Mouse (Mus musculus) testis, adult 2 months (tissue): ENCODE data around the gene BC024063. TPM values are rescaled to one million over a fixed set of nuclear protein-coding genes. Genes with fewer than 3 reads are reported as not detected.
"Not testable (repeated sequence)": the region's sequence is repeated elsewhere in the genome, so short reads cannot be mapped to it uniquely, and the experiment has no call there.

Experiments used
- H3K27ac ChIP-seq: fragments of 200-500 bp; 2 replicates; pipeline ENCODE4 v1.5.1; 2012; ENCODE audit warnings: low read depth, low read length; ENCODE audit not compliant: control insufficient read depth, insufficient read depth
- H3K27me3 ChIP-seq: fragments of 200-500 bp; 2 replicates; pipeline ENCODE4 v1.6.1; 2012; ENCODE audit warnings: mild to moderate bottlenecking, low read length, moderate library complexity; ENCODE audit not compliant: control insufficient read depth, insufficient read depth
- H3K36me3 ChIP-seq: fragments of 200-500 bp; 2 replicates; pipeline ENCODE4 v1.6.1; 2012; ENCODE audit warnings: mild to moderate bottlenecking, low read length; ENCODE audit not compliant: control insufficient read depth, insufficient read depth
- H3K4me1 ChIP-seq: fragments of 200-500 bp; 2 replicates; pipeline ENCODE4 v1.6.1; 2012; ENCODE audit warnings: low read length; ENCODE audit not compliant: control insufficient read depth, insufficient read depth
- H3K4me3 ChIP-seq: fragments of 200-500 bp; 2 replicates; pipeline ENCODE4 v1.5.1; 2012; ENCODE audit warnings: low read depth, mild to moderate bottlenecking, low read length, moderate library complexity, mixed read lengths; ENCODE audit not compliant: control insufficient read depth
- CTCF ChIP-seq: fragments of 200-500 bp; IDR thresholded peaks from 2 replicates; pipeline ENCODE4 v1.5.1; 2012; ENCODE audit warnings: low read depth, mild to moderate bottlenecking, inconsistent platforms, low read length, moderate library complexity; ENCODE audit not compliant: control insufficient read depth, insufficient read depth, insufficient replicate concordance
- POLR2A ChIP-seq: fragments of 200-500 bp; IDR thresholded peaks from 2 replicates; pipeline ENCODE4 v1.6.1; 2012; ENCODE audit warnings: low read depth, mild to moderate bottlenecking, inconsistent platforms, low read length, moderate library complexity; ENCODE audit not compliant: control insufficient read depth
- polyA plus RNA-seq: library from polyadenylated mRNA; depleted of rRNA; stranded (reverse); fragments of >200 nt; gene quantifications from 2 replicates; pipeline ENCODE4 v1.2.3, GENCODE M21; 2012; rRNA removed

The BC024063 gene
- polyA plus RNA-seq = 0.41 and 0.43 TPM in 2 replicates

DNA sequence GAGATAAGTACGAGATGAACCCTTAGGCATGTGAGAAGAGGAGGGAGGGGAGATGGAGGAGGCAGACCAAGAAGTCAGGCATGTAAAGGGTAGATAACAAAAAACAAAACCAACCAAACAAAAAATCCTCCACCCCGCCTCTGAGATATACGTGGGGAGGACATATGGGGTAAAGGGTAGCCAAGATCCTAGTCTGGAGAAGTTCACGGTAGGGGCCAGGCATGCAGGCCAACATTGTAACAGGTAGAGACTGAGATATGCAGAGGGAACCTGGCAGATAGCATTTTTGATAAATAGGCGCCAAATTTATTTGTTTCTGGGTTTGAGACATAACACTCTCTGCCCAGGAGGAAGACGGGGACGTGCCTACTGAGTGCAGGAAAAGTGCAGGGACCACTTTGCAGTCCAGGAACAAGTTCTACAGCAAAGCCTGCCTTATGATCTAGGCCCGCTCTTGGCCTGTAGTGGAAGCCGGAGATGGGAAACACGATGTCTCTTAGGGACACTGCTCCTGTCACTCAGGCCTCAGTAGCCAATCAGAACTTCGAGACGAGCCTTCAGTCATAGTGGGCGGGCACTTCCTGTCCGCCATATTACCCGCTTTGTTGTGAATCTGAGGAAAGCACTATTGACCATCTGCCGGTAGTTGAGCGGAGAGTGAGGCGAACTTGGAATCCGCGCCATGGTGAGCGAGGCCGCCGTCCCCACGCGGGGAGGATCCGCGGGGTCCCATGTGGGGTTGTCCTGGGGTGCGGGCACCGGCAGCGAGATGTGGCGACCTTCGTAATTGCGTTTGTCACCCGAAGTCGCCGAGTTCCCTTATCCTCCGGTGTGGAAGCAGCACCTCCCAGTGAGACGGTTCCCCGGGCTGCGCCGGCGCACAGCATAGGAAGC, at the start of gene BC024063:
BC024063 (plus strand) TSS at position 626 of the 894 bp plus-strand sequence.
- Histone ChIP-seq H3K27ac (peak within 1 kb of the TSS; percentile 88), H3K4me3 (peak within 1 kb of the TSS; percentile 94)
- TF ChIP-seq POLR2A = peak; percentile 47; the same call in 1 of the 2 replicates
- H3K36me3 ChIP-seq, H3K4me1 ChIP-seq, H3K27me3 ChIP-seq: not testable (repeated sequence)

DNA sequence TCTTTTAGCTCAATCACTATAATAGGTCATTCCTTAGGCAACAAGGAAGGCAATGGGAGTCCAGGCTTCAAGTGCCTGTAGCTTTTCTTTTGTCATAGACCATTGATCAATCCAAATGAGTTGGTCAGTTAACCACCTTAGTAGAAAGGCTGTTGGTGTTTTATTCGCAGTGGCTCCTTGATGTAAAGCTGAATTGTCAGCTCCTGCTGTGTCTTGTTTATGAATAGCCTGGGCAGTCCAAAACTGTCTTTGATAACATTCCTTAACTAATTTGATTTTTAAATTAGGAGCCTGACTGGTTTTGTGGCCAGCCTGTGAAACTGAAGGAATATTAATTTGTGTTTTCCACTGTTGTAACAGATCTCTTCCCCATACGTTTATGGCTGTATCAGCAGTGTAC, 41.0 kb upstream of the BC024063 start:
- H3K4me1 ChIP-seq = no peaks in the 10 kb centered on the region
- no peak for TF ChIP-seq CTCF
- no peak for TF ChIP-seq POLR2A
- no peaks in the 10 kb centered on the region for H3K27me3 ChIP-seq
- H3K4me3 ChIP-seq = no peak overlapping the region
- H3K36me3 ChIP-seq = no peaks in the 10 kb centered on the region
- H3K27ac ChIP-seq = no peak overlapping the region

GRCm38 (mm10) chr10:82046603-82047002, 36.5 kb upstream of the BC024063 start:
- no peaks in the 10 kb centered on the region for H3K36me3 ChIP-seq
- H3K4me1 ChIP-seq = peaks cover 3% of the 10 kb centered on the region; the same call in 1 of the 2 replicates
- no peaks in the 10 kb centered on the region for H3K27me3 ChIP-seq
- H3K4me3 ChIP-seq = no peak overlapping the region
- no peak overlapping the region for H3K27ac ChIP-seq
- TF ChIP-seq CTCF = no peak
- no peak for TF ChIP-seq POLR2A

- H3K27ac ChIP-seq = peak within 1 kb of the TSS; percentile 63
- peaks cover 3% of the 10 kb centered on the region; the same call in 1 of the 2 replicates for H3K4me1 ChIP-seq
- no peaks in the 10 kb centered on the region for H3K36me3 ChIP-seq
- H3K27me3 ChIP-seq = no peaks in the 10 kb centered on the region
- H3K4me3 ChIP-seq = peak within 1 kb of the TSS; percentile 90
- TF ChIP-seq CTCF = no peak
- TF ChIP-seq POLR2A = peak; percentile 16
Observed at GRCm38 (mm10) chr10:82047597-82048459, 35.3 kb upstream of the BC024063 start, which contains the start of gene Zfp873. Gene Zfp873, plus strand, starts transcription at chr10:82048123.

DNA sequence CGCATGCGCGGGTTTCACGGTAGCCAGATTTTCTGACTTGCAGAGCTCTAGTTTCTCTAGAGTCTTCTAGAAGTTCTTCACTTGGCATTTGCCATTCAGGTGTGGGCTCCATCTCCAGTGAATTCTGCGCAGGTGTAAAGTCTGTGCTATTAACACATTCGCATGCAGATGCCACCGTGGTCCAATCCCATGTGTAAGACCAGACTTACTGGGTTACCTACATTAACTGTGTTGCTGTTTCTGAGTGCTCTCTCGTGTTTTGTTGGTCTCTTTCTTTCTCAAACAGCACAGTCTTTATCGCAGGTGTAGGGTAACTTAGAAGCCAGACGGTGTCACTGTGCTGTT, 34.7 kb upstream of the BC024063 start:
- not testable (repeated sequence) for H3K27me3 ChIP-seq, H3K27ac ChIP-seq, H3K36me3 ChIP-seq, H3K4me1 ChIP-seq
- peak overlapping the region; percentile 90 for H3K4me3 ChIP-seq

GRCm38 (mm10) chr10:82083622-82083971, 444 bp downstream of the BC024063 start:
- not testable (repeated sequence) for H3K27me3 ChIP-seq, H3K4me1 ChIP-seq, H3K36me3 ChIP-seq
- peak overlapping the region; percentile 88 for H3K27ac ChIP-seq
- H3K4me3 ChIP-seq = peak overlapping the region; percentile 94

DNA sequence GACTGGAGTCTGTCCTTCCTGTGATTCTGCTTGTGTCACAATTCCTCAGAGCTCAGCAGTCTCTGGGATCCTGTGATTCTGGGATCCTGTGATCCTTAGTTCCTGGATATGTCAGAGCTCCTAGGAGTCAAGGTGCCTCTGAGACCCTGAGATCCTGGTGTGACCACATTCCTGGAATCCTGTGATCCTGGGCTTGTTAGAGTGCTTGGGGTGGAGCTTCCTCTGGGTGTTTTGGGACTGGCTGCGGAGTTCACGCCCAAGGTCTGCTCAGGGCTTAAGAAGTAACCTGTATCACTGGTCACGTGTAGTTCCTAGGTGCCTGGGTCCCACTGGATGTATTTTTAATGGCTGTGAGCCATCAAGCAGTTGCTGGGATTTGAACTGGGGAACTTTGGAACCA, 34.1 kb downstream of the BC024063 start:
- Histone ChIP-seq H3K4me1 (no peaks in the 10 kb centered on the region), H3K27ac (no peak overlapping the region), H3K27me3 (no peaks in the 10 kb centered on the region), H3K36me3 (no peaks in the 10 kb centered on the region), H3K4me3 (no peak overlapping the region)
- TF ChIP-seq CTCF = no peak
- TF ChIP-seq POLR2A = no peak
